Mouse (Mus musculus): Measurements from ENCODE around the gene Bend3. TPM values are rescaled to one million over a fixed set of nuclear protein-coding genes. Genes with fewer than 3 reads are reported as not detected.
A peak's percentile ranks its signal among the peaks of the same experiment; 100 is the strongest.

Gene Bend3
- polyA plus RNA-seq, 1 experiment from 2014 or later = 4.6 TPM

DNA sequence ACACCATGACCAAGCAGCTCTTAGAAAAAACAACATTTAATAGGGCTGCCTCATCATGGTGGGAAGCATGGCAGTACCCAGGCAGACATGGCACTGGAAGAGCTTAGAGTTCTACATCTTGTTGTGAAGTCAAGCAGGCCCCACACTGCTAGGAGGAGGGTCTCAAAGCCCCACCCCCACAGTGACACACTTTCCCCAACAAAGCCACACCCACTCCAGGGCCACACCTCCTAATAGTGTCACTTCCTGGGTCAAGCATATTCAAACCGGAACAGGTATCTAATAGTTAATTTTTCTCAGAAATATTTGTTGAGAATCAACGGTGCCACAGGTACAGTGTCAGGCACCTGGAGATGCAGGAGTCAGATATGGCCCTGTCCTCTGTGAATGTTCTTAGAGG lies 12.4 kb upstream of the Bend3 start:
- Histone ChIP-seq H3K27me3 (ENCODE audit: control insufficient read depth, insufficient read depth, low read length) (no peaks in the 10 kb centered on the region), H3K36me3 (ENCODE audit: control insufficient read depth, insufficient read depth, low read length) (no peaks in the 10 kb centered on the region), H3K27ac (replicated peaks in 1 of 2; ENCODE audit: control insufficient read depth in 1 of 2, insufficient read depth in 1 of 2, low read depth in 2 of 2, low read length in 2 of 2) (no peak overlapping the region), H3K9me3 (ENCODE audit: control insufficient read depth, low read length) (no peaks in the 10 kb centered on the region), H3K9ac (ENCODE audit: low read length) (no peak overlapping the region), H3K4me2 (ENCODE audit: low read length) (no peak overlapping the region), H3K4me3 (ENCODE audit: control insufficient read depth in 1 of 2, insufficient read depth in 1 of 2, low read depth in 1 of 2, low read length in 2 of 2) (no peak overlapping the region), H3K4me1 (ENCODE audit: control insufficient read depth in 2 of 2, insufficient read depth in 2 of 2, low read length in 2 of 2) (peaks cover 0 to 4% of the 10 kb centered on the region in 2 experiments; a peak in 1 of 4 replicates)
- no peak for ATAC-seq (ENCODE audit: insufficient number of reproducible peaks, insufficient read depth, low FRiP score, low read depth)
- 88% methylated on average over 2 of the region's 2 CpGs for WGBS

DNA sequence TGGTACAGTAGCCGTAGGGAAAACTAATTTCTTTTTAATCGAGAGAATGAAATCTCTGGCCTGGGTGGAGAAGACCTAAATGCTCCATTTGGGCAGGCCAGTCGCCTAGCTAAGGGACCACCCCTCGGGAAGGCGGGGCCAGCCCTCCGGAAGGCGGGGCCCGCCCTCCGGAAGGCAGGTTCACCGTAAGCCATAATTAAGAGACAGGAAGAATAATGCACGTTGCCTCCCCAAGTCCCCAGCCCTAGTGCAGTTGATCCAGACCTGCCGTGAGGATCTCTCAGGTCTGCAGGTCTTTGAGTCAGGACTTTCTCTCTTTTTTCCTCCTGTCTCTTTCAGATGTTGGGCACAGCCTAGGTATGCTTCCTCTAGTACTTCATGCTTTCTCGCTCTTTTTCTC lies 11.0 kb upstream of the Bend3 start:
- Histone ChIP-seq H3K27me3 (ENCODE audit: control insufficient read depth, insufficient read depth, low read length) (no peaks in the 10 kb centered on the region), H3K4me3 (ENCODE audit: control insufficient read depth in 1 of 2, insufficient read depth in 1 of 2, low read depth in 1 of 2, low read length in 2 of 2) (0 out of 4 replicates have a peak overlapping the region, but pooled peaks have one; percentile 4 to 16)
- 27% methylated on average over 13 of the region's 13 CpGs for WGBS

DNA sequence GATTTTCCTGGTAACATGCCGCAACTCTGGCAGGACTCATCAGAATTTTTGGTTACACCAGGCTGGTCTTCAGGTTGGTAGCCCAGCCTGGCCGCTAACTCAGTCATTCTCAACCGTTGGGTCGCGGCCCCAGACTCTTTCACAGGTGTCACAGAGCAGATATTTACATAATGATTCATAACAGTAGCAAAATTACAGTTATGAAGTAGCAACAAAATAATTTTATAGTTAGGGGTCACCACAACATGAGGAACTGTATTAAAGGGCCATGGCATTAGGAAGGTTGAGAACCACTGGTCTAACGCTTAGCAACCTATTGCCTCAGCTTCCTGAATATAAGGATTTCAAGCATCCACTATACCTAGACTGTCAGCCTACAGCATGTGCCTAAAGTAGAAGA lies 10.3 kb upstream of the Bend3 start:
- Histone ChIP-seq H3K4me2 (ENCODE audit: low read length) (no peak overlapping the region), H3K4me1 (ENCODE audit: control insufficient read depth in 2 of 2, insufficient read depth in 2 of 2, low read length in 2 of 2) (peaks cover 0 to 4% of the 10 kb centered on the region in 2 experiments; a peak in 1 of 4 replicates)

More for the DNA sequence above, 11.0 kb upstream of the Bend3 start:
- peaks cover 0 to 4% of the 10 kb centered on the region in 2 experiments; a peak in 1 of 4 replicates for H3K4me1 ChIP-seq (ENCODE audit: control insufficient read depth in 2 of 2, insufficient read depth in 2 of 2, low read length in 2 of 2)
- H3K27ac ChIP-seq (replicated peaks in 1 of 2; ENCODE audit: control insufficient read depth in 1 of 2, insufficient read depth in 1 of 2, low read depth in 2 of 2, low read length in 2 of 2) = no peak overlapping the region
- ATAC-seq (ENCODE audit: insufficient number of reproducible peaks, insufficient read depth, low FRiP score, low read depth) = no peak
- H3K9me3 ChIP-seq (ENCODE audit: control insufficient read depth, low read length) = no peaks in the 10 kb centered on the region
- H3K36me3 ChIP-seq (ENCODE audit: control insufficient read depth, insufficient read depth, low read length) = no peaks in the 10 kb centered on the region
- peak overlapping the region; percentile 37 for H3K4me2 ChIP-seq (ENCODE audit: low read length)
- H3K9ac ChIP-seq (ENCODE audit: low read length) = no peak overlapping the region

DNA sequence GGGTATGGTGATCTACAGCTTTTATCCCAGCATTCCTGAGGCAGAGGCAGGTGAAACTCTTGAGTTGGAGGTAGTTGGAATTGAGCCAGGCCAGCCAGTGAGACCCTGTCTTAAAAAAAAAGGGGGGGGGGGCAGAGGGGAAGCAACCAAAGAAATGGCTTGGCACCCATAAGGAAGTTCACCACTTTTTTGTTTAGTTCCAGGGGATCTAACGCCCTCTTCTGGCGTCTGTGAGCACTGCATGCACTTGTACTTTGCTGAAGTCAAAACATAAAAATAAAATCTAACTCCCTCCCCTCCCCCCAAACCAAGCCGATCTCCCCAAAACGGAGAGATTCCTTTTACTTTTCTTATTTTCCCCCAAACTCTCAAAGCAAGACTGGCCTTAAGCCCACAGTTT lies 3.3 kb upstream of the Bend3 start:
- WGBS = 48% methylated on average over 4 of the region's 4 CpGs

More for the DNA sequence above, 10.3 kb upstream of the Bend3 start:
- Histone ChIP-seq H3K27ac (replicated peaks in 1 of 2; ENCODE audit: control insufficient read depth in 1 of 2, insufficient read depth in 1 of 2, low read depth in 2 of 2, low read length in 2 of 2) (no peak overlapping the region), H3K27me3 (ENCODE audit: control insufficient read depth, insufficient read depth, low read length) (no peaks in the 10 kb centered on the region), H3K36me3 (ENCODE audit: control insufficient read depth, insufficient read depth, low read length) (no peaks in the 10 kb centered on the region), H3K9ac (ENCODE audit: low read length) (no peak overlapping the region), H3K4me3 (ENCODE audit: control insufficient read depth in 1 of 2, insufficient read depth in 1 of 2, low read depth in 1 of 2, low read length in 2 of 2) (no peak overlapping the region), H3K9me3 (ENCODE audit: control insufficient read depth, low read length) (no peaks in the 10 kb centered on the region)
- WGBS = 91% methylated on average over 6 of the region's 6 CpGs
- no peak for ATAC-seq (ENCODE audit: insufficient number of reproducible peaks, insufficient read depth, low FRiP score, low read depth)

DNA sequence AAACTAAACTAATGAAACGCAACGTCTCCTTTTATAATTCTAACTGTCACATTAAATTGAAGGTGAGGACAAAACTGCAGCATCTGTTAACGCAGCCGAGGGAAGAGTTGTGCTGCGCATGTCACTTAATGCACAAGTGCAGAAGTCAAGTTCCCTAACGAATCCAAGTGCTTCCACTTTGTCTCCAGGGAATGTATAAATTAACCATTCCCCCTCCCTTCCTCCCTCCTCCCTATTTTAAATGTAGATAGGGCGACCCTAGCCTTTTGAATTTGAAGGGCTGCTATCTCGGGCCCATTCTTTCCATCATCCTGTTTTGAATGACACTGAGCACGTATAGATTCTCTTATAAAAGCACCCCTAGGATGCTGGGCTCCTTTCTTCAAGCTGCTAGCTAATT lies 1.2 kb upstream of the Bend3 start:
- Histone ChIP-seq H3K36me3 (ENCODE audit: control insufficient read depth, insufficient read depth, low read length) (no peaks in the 10 kb centered on the region), H3K4me2 (ENCODE audit: low read length) (peak overlapping the region; percentile 96), H3K4me1 (ENCODE audit: control insufficient read depth in 2 of 2, insufficient read depth in 2 of 2, low read length in 2 of 2) (peaks cover 3 to 17% of the 10 kb centered on the region in 2 experiments; a peak in 3 of 4 replicates), H3K27me3 (ENCODE audit: control insufficient read depth, insufficient read depth, low read length) (no peaks in the 10 kb centered on the region), H3K27ac (replicated peaks in 1 of 2; ENCODE audit: control insufficient read depth in 1 of 2, insufficient read depth in 1 of 2, low read depth in 2 of 2, low read length in 2 of 2) (0 out of 4 replicates have a peak overlapping the region, but pooled peaks of 1 of the 2 experiments have one; percentile 98), H3K9ac (ENCODE audit: low read length) (peak overlapping the region; percentile 95), H3K4me3 (ENCODE audit: control insufficient read depth in 1 of 2, insufficient read depth in 1 of 2, low read depth in 1 of 2, low read length in 2 of 2) (peak overlapping the region; percentile 89 to 90; a peak in 3 of 4 replicates), H3K9me3 (ENCODE audit: control insufficient read depth, low read length) (no peaks in the 10 kb centered on the region)
- WGBS = 8% methylated on average over 9 of the region's 9 CpGs
- no peak for ATAC-seq (ENCODE audit: insufficient number of reproducible peaks, insufficient read depth, low FRiP score, low read depth)

More for the DNA sequence above, 3.3 kb upstream of the Bend3 start:
- no peak overlapping the region for H3K4me3 ChIP-seq (ENCODE audit: control insufficient read depth in 1 of 2, insufficient read depth in 1 of 2, low read depth in 1 of 2, low read length in 2 of 2)
- H3K27me3 ChIP-seq (ENCODE audit: control insufficient read depth, insufficient read depth, low read length) = no peaks in the 10 kb centered on the region
- H3K9ac ChIP-seq (ENCODE audit: low read length) = no peak overlapping the region
- no peak overlapping the region for H3K27ac ChIP-seq (replicated peaks in 1 of 2; ENCODE audit: control insufficient read depth in 1 of 2, insufficient read depth in 1 of 2, low read depth in 2 of 2, low read length in 2 of 2)
- no peak for ATAC-seq (ENCODE audit: insufficient number of reproducible peaks, insufficient read depth, low FRiP score, low read depth)
- H3K9me3 ChIP-seq (ENCODE audit: control insufficient read depth, low read length) = no peaks in the 10 kb centered on the region
- no peak overlapping the region for H3K4me2 ChIP-seq (ENCODE audit: low read length)
- peaks cover under 1 to 7% of the 10 kb centered on the region in 2 experiments; a peak in 3 of 4 replicates for H3K4me1 ChIP-seq (ENCODE audit: control insufficient read depth in 2 of 2, insufficient read depth in 2 of 2, low read length in 2 of 2)
- H3K36me3 ChIP-seq (ENCODE audit: control insufficient read depth, insufficient read depth, low read length) = no peaks in the 10 kb centered on the region

DNA sequence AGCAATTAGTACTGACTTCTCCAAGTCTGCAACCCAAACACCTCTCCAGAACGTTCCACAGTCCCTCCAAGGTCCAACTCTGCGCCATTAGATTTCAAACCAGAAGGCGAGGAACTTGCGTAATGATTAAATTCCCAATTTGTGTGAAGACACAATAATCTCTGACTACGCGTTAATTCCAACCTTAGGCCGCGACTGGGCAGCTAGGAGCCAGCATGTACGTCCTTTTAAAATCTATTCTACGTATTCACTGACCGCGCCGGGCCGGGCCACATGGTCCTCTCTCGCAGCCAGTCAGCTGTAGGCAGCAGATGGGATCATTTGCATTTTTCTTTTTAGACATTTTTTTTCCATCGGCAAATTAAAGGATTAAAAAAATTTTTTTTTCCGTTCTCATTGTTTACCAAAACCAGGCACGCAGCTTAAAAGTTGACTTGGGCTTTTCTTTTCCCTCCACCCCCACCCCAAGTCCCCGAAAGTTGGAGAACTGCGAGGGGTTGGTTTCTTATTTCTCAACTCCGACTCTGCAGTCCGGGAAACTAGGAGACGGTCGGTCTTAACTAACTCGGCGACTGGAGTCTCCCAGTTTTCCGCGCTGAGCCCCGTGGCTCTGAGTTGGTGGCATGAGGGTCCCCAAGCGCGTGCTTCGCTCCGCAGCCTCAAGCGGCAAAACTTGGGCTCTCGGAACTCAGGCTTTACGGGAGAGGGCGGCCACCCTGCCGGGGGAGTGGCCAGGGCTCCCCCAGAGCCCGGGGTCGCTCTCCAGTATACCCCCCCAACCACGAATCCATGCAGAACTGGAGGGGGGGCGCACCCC lies 558 bp upstream of the Bend3 start:
- 0 out of 2 replicates have a peak, but pooled peaks have one; percentile 14 for ATAC-seq (ENCODE audit: insufficient number of reproducible peaks, insufficient read depth, low FRiP score, low read depth)
- WGBS = under 1% methylated on average over 41 of the region's 42 CpGs
- no peaks in the 10 kb centered on the region for H3K27me3 ChIP-seq (ENCODE audit: control insufficient read depth, insufficient read depth, low read length)
- peak overlapping the region; percentile 95 for H3K9ac ChIP-seq (ENCODE audit: low read length)
- no peaks in the 10 kb centered on the region for H3K9me3 ChIP-seq (ENCODE audit: control insufficient read depth, low read length)
- peaks cover 4 to 23% of the 10 kb centered on the region in 2 experiments; a peak in 3 of 4 replicates for H3K4me1 ChIP-seq (ENCODE audit: control insufficient read depth in 2 of 2, insufficient read depth in 2 of 2, low read length in 2 of 2)
- H3K4me3 ChIP-seq (ENCODE audit: control insufficient read depth in 1 of 2, insufficient read depth in 1 of 2, low read depth in 1 of 2, low read length in 2 of 2) = peak overlapping the region; percentile 89 to 90
- H3K27ac ChIP-seq (replicated peaks in 1 of 2; ENCODE audit: control insufficient read depth in 1 of 2, insufficient read depth in 1 of 2, low read depth in 2 of 2, low read length in 2 of 2) = peak overlapping the region; percentile 86 to 98
- H3K36me3 ChIP-seq (ENCODE audit: control insufficient read depth, insufficient read depth, low read length) = no peaks in the 10 kb centered on the region
- peak overlapping the region; percentile 96 for H3K4me2 ChIP-seq (ENCODE audit: low read length)

DNA sequence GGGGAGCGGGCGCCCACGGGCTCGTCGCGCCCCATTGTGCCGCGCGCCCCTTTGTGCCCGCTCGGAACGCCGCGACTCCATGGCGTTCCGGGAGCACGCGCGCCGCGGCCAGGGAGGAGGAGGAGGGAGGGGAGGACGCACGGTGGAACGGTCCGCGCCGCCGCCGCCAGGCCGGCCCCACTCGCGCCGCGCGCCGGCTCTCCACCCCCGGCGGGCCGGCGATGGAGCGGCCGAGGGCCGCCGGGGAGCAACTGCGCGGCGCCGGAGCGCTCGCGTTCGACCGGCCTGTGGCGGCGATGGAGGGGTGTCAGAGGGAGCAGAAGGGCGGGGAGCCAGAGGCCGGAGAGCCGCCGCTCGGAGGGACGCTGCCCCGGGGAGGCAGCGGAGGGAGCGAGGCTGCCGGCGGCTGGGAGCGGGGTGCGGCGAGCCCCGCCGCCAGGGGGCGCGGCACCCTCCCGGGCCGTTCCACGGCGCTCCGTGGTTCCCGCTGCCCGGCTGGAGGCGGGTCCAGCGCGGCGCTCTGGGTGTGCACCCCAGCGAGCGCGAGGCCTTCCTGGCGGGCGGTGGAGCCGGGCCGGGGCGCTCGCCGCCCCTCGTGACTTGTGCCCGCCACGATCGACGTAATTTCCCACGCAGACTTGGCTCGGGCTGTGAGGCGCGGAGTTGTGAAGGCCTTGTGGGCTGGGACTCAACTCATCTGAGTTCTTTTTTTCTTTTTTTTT lies 966 bp downstream of the Bend3 start:
- H3K27ac ChIP-seq (replicated peaks in 1 of 2; ENCODE audit: control insufficient read depth in 1 of 2, insufficient read depth in 1 of 2, low read depth in 2 of 2, low read length in 2 of 2) = peak overlapping the region; percentile 84 to 98
- under 1% methylated on average over 59 of the region's 103 CpGs for WGBS
- H3K36me3 ChIP-seq (ENCODE audit: control insufficient read depth, insufficient read depth, low read length) = no peaks in the 10 kb centered on the region
- peaks cover 11 to 30% of the 10 kb centered on the region in 2 experiments; a peak in 3 of 4 replicates for H3K4me1 ChIP-seq (ENCODE audit: control insufficient read depth in 2 of 2, insufficient read depth in 2 of 2, low read length in 2 of 2)
- no peaks in the 10 kb centered on the region for H3K9me3 ChIP-seq (ENCODE audit: control insufficient read depth, low read length)
- H3K4me2 ChIP-seq (ENCODE audit: low read length) = peak overlapping the region; percentile 96
- peak overlapping the region; percentile 89 to 90 for H3K4me3 ChIP-seq (ENCODE audit: control insufficient read depth in 1 of 2, insufficient read depth in 1 of 2, low read depth in 1 of 2, low read length in 2 of 2)
- peak overlapping the region; percentile 95 for H3K9ac ChIP-seq (ENCODE audit: low read length)
- ATAC-seq (ENCODE audit: insufficient number of reproducible peaks, insufficient read depth, low FRiP score, low read depth) = peak; percentile 81
- no peaks in the 10 kb centered on the region for H3K27me3 ChIP-seq (ENCODE audit: control insufficient read depth, insufficient read depth, low read length)
